Mouse (Mus musculus): ENCODE data around the gene Apoc4.
"Not testable (repeated sequence)": the region's sequence is repeated elsewhere in the genome, so short reads cannot be mapped to it uniquely, and the experiment has no call there.

The Apoc4 gene

GRCm38 (mm10) chr7:19700299-19701068, 19.2 kb upstream of the Apoc4 start:
- in situ Hi-C loops (cut with MboI, MseI): no loop called here

DNA sequence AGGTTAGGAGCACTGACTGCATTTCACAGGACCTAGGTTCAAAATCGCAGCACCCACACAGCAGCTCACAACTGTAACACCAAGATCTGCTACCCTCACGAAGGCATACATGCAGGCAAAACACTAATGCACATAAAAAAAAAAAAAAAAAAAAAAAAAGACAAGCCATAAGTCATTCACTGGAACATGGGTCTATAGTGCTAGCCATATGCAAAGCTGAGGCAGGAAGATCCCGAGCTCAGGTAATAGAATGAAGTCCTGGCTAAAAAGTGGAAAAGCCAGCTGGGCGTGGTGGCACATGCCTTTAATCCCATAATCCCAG, 18.5 kb upstream of the Apoc4 start:
- in situ Hi-C loops (cut with MboI, MseI): no loop called here

- in situ Hi-C loops (cut with MboI, MseI): no loop called here
These were observed 17.9 kb upstream of the Apoc4 start, which contains the start of gene Apoe for GRCm38 (mm10) chr7:19698907-19699826. TSS of gene Apoe (minus strand) at chr7:19699188.

GRCm38 (mm10) chr7:19697949-19698906, 16.9 kb upstream of the Apoc4 start:
- in situ Hi-C loops (cut with MboI, MseI): no loop called here

- in situ Hi-C loops (cut with MboI, MseI): no loop called here
These were observed 15.1 kb upstream of the Apoc4 start for GRCm38 (mm10) chr7:19696336-19696873.

DNA sequence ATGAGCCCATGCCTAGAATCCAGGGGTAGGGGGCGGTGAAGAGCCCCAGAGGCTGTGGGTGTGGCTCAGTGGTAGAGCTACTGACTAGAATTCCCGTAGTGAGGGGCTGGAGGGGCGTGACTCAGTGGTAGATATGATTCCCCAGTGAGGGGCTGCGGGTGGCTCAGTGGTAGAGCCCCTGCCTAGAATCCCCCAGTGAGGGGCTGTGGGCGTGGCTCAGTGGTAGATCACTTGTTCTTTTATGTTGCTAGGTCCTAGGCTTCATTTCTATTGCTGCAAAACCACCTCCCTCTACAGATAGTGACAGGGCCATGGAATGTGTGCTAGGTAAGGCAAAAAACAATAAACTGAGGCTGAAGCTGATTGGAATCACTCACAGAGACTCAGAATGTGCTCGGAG, 14.6 kb upstream of the Apoc4 start:
- in situ Hi-C loops (cut with MboI, MseI): no loop called here

DNA sequence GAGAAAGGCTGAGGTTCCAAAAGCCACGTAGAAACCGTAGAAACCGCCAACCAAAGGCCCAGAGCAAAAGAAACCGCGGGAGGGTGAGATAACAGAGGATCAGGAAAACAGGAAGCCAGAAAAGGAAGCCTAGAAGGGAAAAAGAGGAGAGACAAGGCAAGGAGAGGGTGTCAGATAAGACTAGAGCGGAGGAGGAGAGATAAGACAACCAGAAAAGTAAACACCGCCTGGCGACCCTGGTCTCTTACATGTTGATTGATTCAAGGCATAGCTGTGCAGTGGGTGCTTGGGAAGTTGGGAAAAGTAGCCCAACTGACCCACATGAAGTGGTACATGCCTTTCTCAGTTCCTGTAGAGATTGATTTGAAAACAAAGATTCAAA, 13.9 kb upstream of the Apoc4 start:
- in situ Hi-C loops (cut with MboI, MseI): no loop called here

- in situ Hi-C loops (cut with MboI, MseI): no loop called here
These were observed 13.3 kb upstream of the Apoc4 start for GRCm38 (mm10) chr7:19694336-19695212.

DNA sequence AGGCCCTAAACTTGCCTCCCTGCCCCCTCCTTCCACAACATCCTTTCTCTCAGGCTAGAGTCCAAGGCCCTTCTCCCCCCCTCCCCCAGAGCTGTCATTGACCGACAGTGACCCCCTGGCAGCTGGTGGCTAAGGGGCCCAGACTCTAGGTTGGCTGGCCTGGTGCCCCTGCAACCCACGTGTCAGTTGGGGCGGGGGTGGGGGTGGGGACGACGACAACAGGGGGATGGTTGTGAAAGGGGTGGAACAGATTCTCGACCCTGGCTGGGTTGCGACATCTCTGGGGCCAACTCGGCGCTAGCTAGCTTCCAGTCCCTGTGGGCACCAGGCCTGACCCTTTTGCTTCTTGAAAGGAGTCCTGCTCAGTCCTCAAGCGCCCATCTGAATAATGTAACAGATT, 12.1 kb upstream of the Apoc4 start:
- in situ Hi-C loops (cut with MboI, MseI): no loop called here

DNA sequence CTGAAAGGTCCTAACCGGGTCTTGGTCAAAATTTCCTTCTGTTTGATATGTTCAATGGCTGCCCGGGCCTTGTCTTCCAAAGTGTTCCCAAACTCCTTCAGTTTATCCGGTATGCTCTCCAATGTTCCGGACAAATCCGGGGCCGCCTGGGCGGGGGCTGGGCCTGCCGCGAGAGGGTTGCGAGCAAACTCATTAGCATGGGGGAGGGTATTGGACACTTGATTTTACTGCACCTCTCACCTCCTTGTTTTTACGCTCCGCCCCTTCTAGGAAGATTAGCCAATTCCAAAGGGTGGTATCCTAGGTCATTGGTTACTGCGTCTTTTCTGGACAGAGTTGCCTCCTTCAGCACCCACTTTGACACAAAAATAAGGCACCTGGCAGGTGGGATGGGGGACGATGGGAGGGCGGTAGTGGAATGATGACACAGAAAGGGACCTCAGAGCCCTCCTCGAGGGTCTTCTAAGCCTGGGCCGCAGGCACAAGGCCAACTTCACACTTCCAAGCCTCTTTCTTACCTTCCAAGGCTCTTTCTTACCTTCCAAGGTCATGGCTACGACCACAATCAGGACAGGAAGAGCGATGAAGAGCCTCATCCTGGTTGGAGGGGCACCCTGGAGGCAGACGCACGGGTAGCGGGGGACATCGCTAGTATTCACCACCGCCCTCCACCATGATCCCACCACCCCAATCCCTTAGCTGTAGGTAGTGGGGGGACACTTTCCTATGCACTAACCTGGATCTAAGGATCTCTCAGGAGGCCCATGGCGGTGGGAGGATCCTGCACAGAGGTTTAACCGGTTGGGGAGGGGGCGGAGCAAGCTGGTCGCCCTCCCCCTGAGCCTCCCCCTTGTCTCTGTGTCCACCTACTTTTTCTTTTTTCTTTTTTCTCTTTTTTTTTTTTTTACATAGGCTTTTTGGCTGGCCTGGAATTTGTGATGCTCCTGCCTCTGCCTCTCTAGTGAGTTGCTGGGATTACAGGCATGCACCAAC, 10.9 kb upstream of the Apoc4 start, which contains the start of gene Apoc1:
TSS of gene Apoc1 (minus strand) at position 788 of the 993 bp plus-strand sequence.
- in situ Hi-C loops (cut with MboI, MseI): no loop called here

DNA sequence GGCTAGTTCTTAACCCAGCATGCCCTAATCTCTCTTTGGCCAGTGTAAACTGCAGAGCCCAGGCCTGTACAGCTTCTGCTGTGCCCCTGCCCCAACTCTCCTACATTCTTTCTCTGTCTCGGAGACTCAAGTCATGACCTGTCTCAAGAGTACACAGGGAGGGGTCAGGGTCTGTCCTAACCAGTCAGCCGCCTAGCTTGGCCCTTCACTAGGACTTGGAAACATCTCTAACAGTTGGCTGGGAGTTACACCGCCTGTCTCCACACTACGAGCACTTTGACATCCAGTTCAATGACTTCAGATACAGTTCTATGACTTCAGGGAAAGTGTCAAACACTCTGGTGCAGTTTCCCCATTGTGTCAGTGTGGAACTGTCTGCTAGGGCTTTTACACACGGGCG, 10.2 kb upstream of the Apoc4 start:
- in situ Hi-C loops (cut with MboI, MseI): no loop called here

- in situ Hi-C loops (cut with MboI, MseI): no loop called here
These were observed 9.6 kb upstream of the Apoc4 start for GRCm38 (mm10) chr7:19690845-19691244.

DNA sequence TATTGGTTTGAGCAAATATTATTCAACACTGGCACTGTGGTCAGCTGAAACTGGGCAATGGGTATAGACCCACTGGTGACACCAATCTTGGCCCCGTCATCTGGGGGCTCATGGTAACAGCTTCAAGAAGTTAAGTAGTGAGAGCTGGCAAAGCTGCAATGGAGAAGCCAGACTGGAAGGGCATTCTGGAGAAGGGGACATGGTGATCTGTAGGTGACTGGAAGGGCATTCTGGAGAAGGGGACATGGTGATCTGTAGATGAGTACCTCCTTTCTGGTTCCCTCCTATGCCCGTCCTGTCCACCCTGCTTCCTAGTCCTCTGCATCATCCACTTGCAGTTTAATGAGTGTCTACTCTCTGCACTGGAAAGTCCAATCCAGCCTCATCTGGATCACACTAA, 7.3 kb upstream of the Apoc4 start:
- in situ Hi-C loops (cut with MboI, MseI): no loop called here

DNA sequence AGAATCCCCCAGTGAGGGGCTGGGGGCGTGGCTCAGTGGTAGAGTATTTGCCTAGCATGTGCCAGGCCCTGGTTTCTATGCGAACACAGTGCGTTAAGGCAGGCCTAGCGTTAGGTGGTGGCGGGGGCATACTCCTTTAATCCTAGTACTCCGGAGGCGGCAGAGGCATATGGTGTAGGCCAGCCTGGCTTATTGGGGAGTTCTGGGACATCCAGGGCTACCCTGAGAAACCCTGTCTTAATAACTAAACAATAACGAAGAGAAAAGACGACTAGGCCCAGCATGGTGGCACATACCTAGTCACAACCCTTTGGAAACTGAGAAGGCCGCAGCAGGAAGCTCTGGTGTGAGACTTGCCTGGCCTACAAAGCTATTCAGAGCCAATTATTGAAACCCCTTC, 6.8 kb upstream of the Apoc4 start:
- in situ Hi-C loops (cut with MboI, MseI): no loop called here

DNA sequence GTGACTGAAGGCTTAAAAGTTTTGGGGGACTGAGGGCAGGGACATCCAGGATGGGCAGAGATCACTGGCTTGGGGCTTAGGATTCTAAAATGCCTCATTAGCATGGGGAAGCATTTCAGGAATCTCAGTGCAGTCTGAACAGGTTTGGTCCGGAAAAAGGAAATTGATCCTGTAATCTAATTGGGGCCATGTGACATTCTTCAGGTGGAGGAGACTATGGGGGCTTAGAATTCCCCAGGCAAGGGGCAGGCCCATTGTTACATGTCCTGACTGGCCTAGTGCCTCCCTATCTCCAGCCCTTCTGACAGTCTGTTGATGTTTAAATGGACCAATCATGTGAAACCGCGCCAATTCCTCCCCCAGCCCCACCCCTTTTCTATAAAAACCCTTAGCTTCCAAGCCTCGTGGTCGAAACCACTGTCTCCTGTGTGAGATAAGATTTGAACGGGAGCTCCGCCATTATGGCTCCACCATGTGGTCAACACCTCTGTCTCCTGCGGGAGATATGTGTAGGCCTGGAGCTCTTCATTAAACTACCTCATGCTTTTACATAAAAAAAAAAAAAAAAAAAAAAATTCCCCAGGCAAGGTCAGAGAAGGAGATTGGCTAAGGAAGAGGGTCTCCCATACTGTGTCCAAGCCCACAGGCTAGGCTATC, 5.8 kb upstream of the Apoc4 start:
- in situ Hi-C loops (cut with MboI, MseI): not testable (repeated sequence)

DNA sequence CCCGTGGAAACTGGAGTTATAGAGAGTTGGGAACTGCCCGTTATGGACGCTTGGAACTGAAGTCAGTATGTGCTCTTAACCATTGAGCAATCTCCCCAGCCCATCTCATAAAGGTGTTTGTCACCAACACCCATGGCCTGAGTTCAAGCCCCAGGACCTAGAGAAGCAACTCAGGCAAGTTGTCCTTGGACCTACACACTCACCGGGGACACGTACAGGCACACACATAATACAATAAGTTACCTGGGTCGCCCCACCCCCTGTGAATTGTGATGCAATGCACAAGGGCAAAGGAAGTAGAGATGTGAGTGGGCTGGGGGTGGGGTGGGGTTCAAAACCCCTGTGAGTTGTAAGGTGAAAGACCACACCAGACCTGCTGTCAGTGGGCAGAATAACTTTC, 5.2 kb upstream of the Apoc4 start:
- in situ Hi-C loops (cut with MboI, MseI): no loop called here

- in situ Hi-C loops (cut with MboI, MseI): no loop called here
These were observed 4.1 kb upstream of the Apoc4 start for GRCm38 (mm10) chr7:19685374-19685773.

DNA sequence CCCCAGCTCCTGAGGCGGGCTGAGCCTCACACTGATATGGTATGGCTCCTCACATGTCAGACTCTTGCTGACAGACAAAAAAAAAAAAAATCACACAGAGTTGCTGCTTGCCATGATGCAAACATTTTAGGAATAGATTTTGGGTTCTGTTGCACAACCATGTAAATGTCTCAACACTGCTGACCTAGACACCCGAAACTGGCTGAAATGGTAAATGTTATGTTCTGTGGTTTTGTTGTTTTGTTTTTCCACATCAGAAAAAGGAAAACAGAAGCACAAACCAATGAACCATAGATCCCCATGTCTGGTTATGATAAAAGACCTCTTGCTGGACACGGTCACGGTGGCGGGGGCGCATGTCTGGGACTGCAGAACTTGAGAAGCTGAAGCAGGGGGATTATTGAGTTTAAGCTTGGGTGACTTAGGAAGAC, 2.5 kb upstream of the Apoc4 start:
- in situ Hi-C loops (cut with MboI, MseI): no loop called here

DNA sequence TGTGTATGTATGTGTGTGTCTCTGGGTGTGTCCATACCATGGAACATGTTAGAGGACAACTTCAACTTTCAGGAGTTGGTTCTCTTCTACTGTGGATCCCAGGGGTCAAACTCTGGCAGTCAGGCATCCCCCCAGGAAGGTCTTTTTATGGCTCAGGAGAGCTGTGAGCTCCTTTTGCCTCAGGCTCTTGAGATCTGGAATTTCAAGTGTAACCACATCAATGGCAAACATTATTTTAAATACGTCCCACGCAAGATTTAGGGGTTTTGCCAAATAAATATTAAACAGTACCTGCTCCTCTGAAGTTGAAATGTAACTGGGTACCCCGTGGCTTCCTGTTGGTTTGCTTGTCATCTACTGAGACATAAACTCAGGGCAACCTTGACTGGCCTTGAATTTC, 1.7 kb upstream of the Apoc4 start:
- in situ Hi-C loops (cut with MboI, MseI): no loop called here
